Mouse (Mus musculus) testis, postnatal 14 days (tissue): ENCODE measurements around the gene Olfr1179.
"Not testable (repeated sequence)": the region's sequence is repeated elsewhere in the genome, so short reads cannot be mapped to it uniquely, and the experiment has no call there.

Source experiments
- DNase-seq: peaks from one replicate; pipeline ENCODE4 v3.0.0; 2021; ENCODE audit warnings: low spot score

Gene Olfr1179

DNA sequence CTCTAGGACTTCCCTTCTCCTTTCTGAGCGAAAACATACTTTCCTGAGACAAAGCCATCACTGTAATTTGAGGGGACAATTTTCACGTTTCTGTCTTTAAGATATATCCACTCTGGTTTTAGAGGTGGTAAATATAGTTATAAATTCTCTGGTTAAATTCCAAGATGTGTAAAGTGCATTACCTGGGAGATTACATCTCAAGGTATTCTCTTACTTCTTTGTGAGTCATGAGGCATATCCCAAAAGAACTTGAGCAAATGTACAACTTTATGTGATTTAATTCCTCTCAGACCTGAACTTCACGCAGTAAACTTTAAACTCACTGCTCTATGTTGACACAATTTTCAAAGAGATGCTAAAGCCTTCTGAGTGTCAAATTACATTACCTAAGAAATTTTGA, at the start of gene Olfr1179:
Gene Olfr1179, minus strand, starts transcription at position 101 of the 400 bp plus-strand sequence.
- DNase-seq: no peak

DNA sequence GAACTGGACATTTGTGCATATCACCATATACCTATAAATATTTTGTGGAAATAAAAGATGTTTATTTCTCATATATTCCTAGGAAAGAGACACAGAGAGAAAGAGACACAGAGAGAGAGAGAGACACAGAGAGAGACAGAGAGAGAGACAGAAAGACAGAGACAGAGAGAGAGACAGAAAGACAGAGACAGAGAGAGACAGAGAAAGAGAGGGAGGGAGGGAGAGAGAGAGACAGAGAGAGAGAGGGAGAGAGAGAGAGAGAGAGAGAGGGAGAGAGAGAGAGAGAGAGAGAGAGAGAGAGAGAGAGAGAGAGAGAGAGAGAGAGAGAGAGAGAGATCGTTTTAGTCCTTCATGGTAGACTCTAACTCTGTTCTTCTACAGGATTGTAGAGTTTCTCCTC, 48.3 kb upstream of the Olfr1179 start, which contains the start of gene Olfr1183:
Gene Olfr1183, plus strand, starts transcription at position 301 of the 400 bp plus-strand sequence.
- not testable (repeated sequence) for DNase-seq

DNA sequence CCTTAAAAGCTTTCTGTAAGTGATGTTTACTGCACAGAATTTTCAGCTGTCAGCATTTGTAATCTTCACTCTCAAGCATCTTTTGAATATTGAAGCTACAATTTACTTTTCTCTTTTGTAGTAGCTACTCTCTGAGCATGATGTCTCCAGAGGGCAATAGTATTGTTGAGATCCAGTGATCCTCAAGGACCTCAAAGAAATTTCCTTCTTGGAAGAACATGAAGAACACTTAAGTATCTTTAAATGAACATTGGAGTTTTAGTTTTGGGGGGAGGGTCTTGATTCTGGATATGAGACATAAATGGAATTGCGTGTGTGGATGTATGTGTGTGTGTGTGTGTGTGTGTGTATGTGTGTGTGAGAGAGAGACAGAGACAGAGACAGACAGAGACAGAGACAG, 42.8 kb upstream of the Olfr1179 start, which contains the start of gene Gm13757:
Gene Gm13757, minus strand, starts transcription at position 101 of the 400 bp plus-strand sequence.
- DNase-seq: no peak

DNA sequence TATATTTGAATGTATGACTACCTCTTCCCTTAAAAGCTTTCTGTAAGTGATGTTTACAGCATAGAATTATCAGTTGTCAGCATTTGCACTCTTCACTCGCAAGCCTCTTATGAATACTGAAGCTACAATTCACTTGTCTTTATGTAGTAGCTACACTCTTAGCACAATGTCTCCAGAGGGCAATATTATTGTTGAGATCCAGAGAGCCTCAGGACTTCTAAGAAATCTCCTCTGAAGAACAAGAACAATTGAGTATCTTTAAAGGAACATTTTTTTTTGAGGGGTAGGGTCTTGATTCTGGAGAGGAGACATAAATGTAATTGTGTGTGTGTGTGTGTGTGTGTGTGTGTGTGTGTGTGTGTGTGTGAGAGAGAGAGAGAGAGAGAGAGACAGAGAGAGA, 19.8 kb upstream of the Olfr1179 start, which contains the start of gene Olfr1181:
Gene Olfr1181, minus strand, starts transcription at position 101 of the 400 bp plus-strand sequence.
- DNase-seq: no peak

DNA sequence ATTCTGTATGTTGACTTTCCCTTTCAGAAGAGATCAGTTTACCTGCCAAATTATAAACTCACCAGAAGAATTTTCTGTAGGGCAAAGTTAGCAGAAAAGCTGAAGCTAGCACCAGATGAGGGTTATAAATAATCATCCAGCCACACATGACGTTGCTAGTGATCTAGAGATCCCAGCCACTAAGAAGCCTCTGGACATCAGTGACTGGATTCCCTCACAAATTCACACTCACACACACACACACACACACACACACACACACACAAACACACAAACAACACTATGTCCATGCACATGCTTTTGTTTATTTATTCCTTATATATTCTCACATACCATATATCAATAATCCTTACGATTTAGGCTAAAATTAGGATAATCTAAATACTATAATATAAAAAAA, 12.8 kb upstream of the Olfr1179 start, which contains the start of gene Olfr1180:
Gene Olfr1180, minus strand, starts transcription at position 101 of the 400 bp plus-strand sequence.
- no peak for DNase-seq

DNA sequence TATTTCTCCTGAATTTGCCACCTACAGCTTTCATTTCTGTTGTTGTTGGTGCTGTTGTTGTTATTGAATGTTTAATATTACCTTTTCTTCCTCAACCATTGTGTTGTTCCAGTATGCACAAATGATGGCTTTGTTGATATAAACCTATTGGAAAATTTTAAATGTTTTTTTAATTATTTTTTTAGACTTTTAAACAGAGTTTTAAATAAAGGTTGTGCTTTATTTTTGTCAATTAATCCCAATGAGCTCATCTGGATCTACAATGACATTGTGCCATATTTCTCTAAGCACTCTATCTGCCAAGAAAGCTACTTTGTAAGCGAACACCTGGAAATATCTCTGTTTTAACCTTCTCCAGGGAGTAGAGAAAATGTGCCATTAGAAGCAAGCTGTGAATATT, 19.5 kb downstream of the Olfr1179 start, which contains the start of gene Olfr1178:
Gene Olfr1178, plus strand, starts transcription at position 301 of the 400 bp plus-strand sequence.
- no peak for DNase-seq

DNA sequence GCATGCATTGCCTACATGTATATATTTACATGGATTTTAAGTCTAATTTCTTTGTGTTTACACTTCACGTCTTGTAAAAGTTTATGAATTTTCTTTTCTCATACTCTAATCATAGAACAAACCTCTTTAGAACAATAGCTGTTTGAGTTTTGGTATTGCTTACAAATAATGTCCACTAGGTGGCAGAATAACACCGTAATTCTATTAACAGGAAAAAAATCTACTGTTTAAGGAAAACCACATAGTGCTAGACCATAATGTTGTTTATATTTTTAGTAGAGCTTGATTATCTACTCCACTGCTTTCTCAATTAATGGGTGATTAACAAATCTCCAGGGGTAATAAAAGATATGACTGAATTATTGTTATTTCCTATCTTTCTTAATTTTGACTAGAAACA, 49.9 kb downstream of the Olfr1179 start:
- no peak for DNase-seq
